Mouse (Mus musculus) retina, embryonic 14.5 days (tissue): ENCODE results near the gene Dzip1.

Source experiments
- DNase-seq: peaks from one replicate; pipeline ENCODE4 v3.0.0-alpha.2; 2015; ENCODE audit warnings: low spot score

Gene Dzip1

GRCm38 (mm10) chr14:118924673-118925615 lies at the start of gene Dzip1:
Gene Dzip1 (minus strand): TSS chr14:118925460.
- peak; percentile 82 for DNase-seq

- no peak for DNase-seq
Observed at GRCm38 (mm10) chr14:118972268-118972667, 47.0 kb upstream of the Dzip1 start.

- DNase-seq = no peak
Observed at GRCm38 (mm10) chr14:118967646-118968045, 42.4 kb upstream of the Dzip1 start.

- DNase-seq = no peak
Observed at GRCm38 (mm10) chr14:118965356-118966000, 40.2 kb upstream of the Dzip1 start.

GRCm38 (mm10) chr14:118958010-118958409 lies 32.8 kb upstream of the Dzip1 start:
- DNase-seq = no peak

GRCm38 (mm10) chr14:118951912-118952583 lies 26.8 kb upstream of the Dzip1 start:
- no peak for DNase-seq

GRCm38 (mm10) chr14:118948841-118949240 lies 23.6 kb upstream of the Dzip1 start:
- no peak for DNase-seq

- no peak for DNase-seq
Observed at GRCm38 (mm10) chr14:118944702-118945101, 19.4 kb upstream of the Dzip1 start.

- DNase-seq = no peak
Observed at GRCm38 (mm10) chr14:118942076-118942475, 16.8 kb upstream of the Dzip1 start.

- no peak for DNase-seq
Observed at GRCm38 (mm10) chr14:118940796-118941495, 15.7 kb upstream of the Dzip1 start.

- DNase-seq = peak; percentile 20
Observed at GRCm38 (mm10) chr14:118938551-118938950, 13.3 kb upstream of the Dzip1 start.

GRCm38 (mm10) chr14:118937533-118938492 lies 12.6 kb upstream of the Dzip1 start, which contains the start of gene Dnajc3:
Gene Dnajc3 (plus strand): TSS chr14:118937976.
- DNase-seq = peak; percentile 99

GRCm38 (mm10) chr14:118936952-118937351 lies 11.7 kb upstream of the Dzip1 start:
- DNase-seq = peak; percentile 20

GRCm38 (mm10) chr14:118936236-118936635 lies 11.0 kb upstream of the Dzip1 start:
- DNase-seq = no peak

- no peak for DNase-seq
Observed at GRCm38 (mm10) chr14:118934686-118935085, 9.4 kb upstream of the Dzip1 start.

GRCm38 (mm10) chr14:118932956-118933355 lies 7.7 kb upstream of the Dzip1 start:
- no peak for DNase-seq

- no peak for DNase-seq
Observed at GRCm38 (mm10) chr14:118931181-118931580, 5.9 kb upstream of the Dzip1 start.

- no peak for DNase-seq
Observed at GRCm38 (mm10) chr14:118930777-118931176, 5.5 kb upstream of the Dzip1 start.

GRCm38 (mm10) chr14:118929779-118930178 lies 4.5 kb upstream of the Dzip1 start:
- DNase-seq = no peak

GRCm38 (mm10) chr14:118928565-118928964 lies 3.3 kb upstream of the Dzip1 start:
- no peak for DNase-seq
